Mouse (Mus musculus): ENCODE measurements around the gene S100a2.
A peak's percentile ranks its signal among the peaks of the same experiment; 100 is the strongest.

S100a2 gene

GRCm38 (mm10) chr3:90589947-90590346, at the start of gene S100a2:
TSS of gene S100a2 (plus strand) at chr3:90590247.
- no peak for DNase-seq (ENCODE audit: low read depth, low spot score)

- no peak for DNase-seq (ENCODE audit: low read depth, low spot score)
Observed at GRCm38 (mm10) chr3:90540904-90541303, 49.1 kb upstream of the S100a2 start.

- no peak for DNase-seq (ENCODE audit: low read depth, low spot score)
Observed at GRCm38 (mm10) chr3:90549676-90550420, 40.2 kb upstream of the S100a2 start.

GRCm38 (mm10) chr3:90550421-90550790, 39.6 kb upstream of the S100a2 start:
- no peak for DNase-seq (ENCODE audit: low read depth, low spot score)

GRCm38 (mm10) chr3:90552231-90552630, 37.8 kb upstream of the S100a2 start:
- DNase-seq (ENCODE audit: low read depth, low spot score): no peak

GRCm38 (mm10) chr3:90555954-90556353, 34.1 kb upstream of the S100a2 start:
- no peak for DNase-seq (ENCODE audit: low read depth, low spot score)

GRCm38 (mm10) chr3:90560008-90560628, 29.9 kb upstream of the S100a2 start, which contains the start of gene S100a3:
TSS of gene S100a3 (plus strand) at chr3:90560578.
- DNase-seq (ENCODE audit: low read depth, low spot score): no peak

- no peak for DNase-seq (ENCODE audit: low read depth, low spot score)
Observed at GRCm38 (mm10) chr3:90574691-90575090, 15.4 kb upstream of the S100a2 start.

GRCm38 (mm10) chr3:90575320-90575719, 14.7 kb upstream of the S100a2 start:
- DNase-seq (ENCODE audit: low read depth, low spot score): no peak

GRCm38 (mm10) chr3:90576351-90577001, 13.6 kb upstream of the S100a2 start:
- no peak for DNase-seq (ENCODE audit: low read depth, low spot score)

GRCm38 (mm10) chr3:90579433-90579832, 10.6 kb upstream of the S100a2 start:
- no peak for DNase-seq (ENCODE audit: low read depth, low spot score)

- DNase-seq (ENCODE audit: low read depth, low spot score): no peak
Observed at GRCm38 (mm10) chr3:90581141-90581540, 8.9 kb upstream of the S100a2 start.

- peak; percentile 7 for DNase-seq (ENCODE audit: low read depth, low spot score)
Observed at GRCm38 (mm10) chr3:90582156-90582555, 7.9 kb upstream of the S100a2 start.

- DNase-seq (ENCODE audit: low read depth, low spot score): no peak
Observed at GRCm38 (mm10) chr3:90582556-90582955, 7.5 kb upstream of the S100a2 start.

- DNase-seq (ENCODE audit: low read depth, low spot score): no peak
Observed at GRCm38 (mm10) chr3:90583893-90584292, 6.2 kb upstream of the S100a2 start.

GRCm38 (mm10) chr3:90585595-90585994, 4.5 kb upstream of the S100a2 start:
- DNase-seq (ENCODE audit: low read depth, low spot score): peak; percentile 63

- no peak for DNase-seq (ENCODE audit: low read depth, low spot score)
Observed at GRCm38 (mm10) chr3:90586016-90586643, 3.9 kb upstream of the S100a2 start.

GRCm38 (mm10) chr3:90586906-90587305, 3.1 kb upstream of the S100a2 start:
- DNase-seq (ENCODE audit: low read depth, low spot score): peak; percentile 22

GRCm38 (mm10) chr3:90587361-90588101, 2.5 kb upstream of the S100a2 start:
- DNase-seq (ENCODE audit: low read depth, low spot score): no peak

- DNase-seq (ENCODE audit: low read depth, low spot score): no peak
Observed at GRCm38 (mm10) chr3:90589390-90589789, 657 bp upstream of the S100a2 start.

- no peak for DNase-seq (ENCODE audit: low read depth, low spot score)
Observed at GRCm38 (mm10) chr3:90594466-90594865, 4.4 kb downstream of the S100a2 start.

- DNase-seq (ENCODE audit: low read depth, low spot score): no peak
Observed at GRCm38 (mm10) chr3:90595556-90595955, 5.5 kb downstream of the S100a2 start.
